Mouse (Mus musculus) heart, embryonic 16.5 days (tissue): ENCODE data around the gene Fbxo10. TPM values are rescaled to one million over a fixed set of nuclear protein-coding genes. Genes with fewer than 3 reads are reported as not detected.

ENCODE experiments used
- ATAC-seq: fragments of 200-750 bp; cut with Nextera tagmentation; replicated peaks from 2 replicates; pipeline ENCODE4 v1.8.0; 2017; ENCODE audit warnings: moderate number of reproducible peaks; ENCODE audit not compliant: insufficient read depth, low FRiP score; ENCODE audit errors: extremely low read depth
- H3K27ac ChIP-seq: fragments of 300-500 bp; sonication (generic); 2 replicates; pipeline ENCODE4 v1.5.1; 2014; ENCODE audit warnings: mild to moderate bottlenecking, low read length, control low read depth, moderate library complexity
- H3K27me3 ChIP-seq: fragments of 300-500 bp; sonication (generic); 2 replicates; pipeline ENCODE4 v1.6.1; 2014; ENCODE audit warnings: low read length, mixed read lengths; ENCODE audit not compliant: control insufficient read depth, insufficient read depth
- H3K36me3 ChIP-seq: fragments of 300-500 bp; sonication (generic); 2 replicates; pipeline ENCODE4 v1.6.1; 2014; ENCODE audit not compliant: control insufficient read depth, insufficient read depth
- H3K4me1 ChIP-seq: fragments of 300-500 bp; sonication (generic); 2 replicates; pipeline ENCODE4 v1.6.1; 2014; ENCODE audit warnings: low read length, mixed read lengths; ENCODE audit not compliant: control insufficient read depth, insufficient read depth
- H3K4me2 ChIP-seq: fragments of 300-500 bp; sonication (generic); 2 replicates; pipeline ENCODE4 v1.6.1; 2014; ENCODE audit warnings: low read depth, mild to moderate bottlenecking, control low read depth, low read length
- H3K4me3 ChIP-seq: fragments of 300-500 bp; sonication (generic); 2 replicates; pipeline ENCODE4 v1.5.1; 2014; ENCODE audit warnings: mild to moderate bottlenecking, control low read depth, low read length
- H3K9ac ChIP-seq: fragments of 300-500 bp; sonication (generic); 2 replicates; pipeline ENCODE4 v1.6.1; 2014; ENCODE audit warnings: low read length, control low read depth
- H3K9me3 ChIP-seq: fragments of 300-500 bp; sonication (generic); replicated peaks from 2 replicates; pipeline ENCODE4 v1.6.1; 2016; ENCODE audit warnings: low read length; ENCODE audit not compliant: control insufficient read depth
- WGBS: fragments of 180-500 bp; shearing (Covaris S2); extraction: QIAGEN DNeasy Blood & Tissue Kit; methylation state at CpG from one replicate; pipeline ENCODE4 v1.1.7; 2014; 5-methylcytosine and 5-hydroxymethylcytosine counted together
- polyA plus RNA-seq: library from polyadenylated mRNA; unstranded; fragments of >200 nt; fragmentation: Nextera tagmentation; extraction: Ambion mirVana; gene quantifications from 2 replicates; pipeline ENCODE4 v1.2.1, GENCODE M21; 2015

Fbxo10 gene
- polyA plus RNA-seq, 1 experiment from 2014 or later: 22.5 TPM

DNA sequence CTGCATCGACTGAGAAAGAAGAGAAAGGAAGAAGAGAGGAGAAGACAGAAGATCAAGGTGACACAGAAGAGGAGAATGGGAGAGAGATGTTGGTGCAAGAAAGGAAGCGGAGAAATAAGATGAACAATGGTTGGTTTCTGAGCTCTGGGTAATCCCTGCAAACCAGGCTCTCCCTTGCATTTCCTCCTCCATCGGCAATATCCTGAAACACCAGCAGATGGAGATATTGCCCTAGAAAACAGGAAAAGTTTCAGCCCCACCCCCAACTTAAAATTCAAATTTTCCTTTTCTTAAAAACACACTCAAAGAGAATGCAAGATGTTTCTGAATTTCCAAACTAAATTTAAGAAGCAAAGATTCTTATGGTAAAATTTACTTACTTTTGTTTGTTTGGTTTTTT is 68.8 kb downstream of the Fbxo10 start:
- H3K9ac ChIP-seq: no peak overlapping the region
- peaks cover 22% of the 10 kb centered on the region for H3K4me1 ChIP-seq
- H3K27me3 ChIP-seq: no peaks in the 10 kb centered on the region
- no peaks in the 10 kb centered on the region for H3K36me3 ChIP-seq
- H3K9me3 ChIP-seq: no peaks in the 10 kb centered on the region
- 14% methylated on average over 3 of the region's 3 CpGs for WGBS
- no peak for ATAC-seq
- no peak overlapping the region for H3K4me2 ChIP-seq
- no peak overlapping the region for H3K27ac ChIP-seq
- no peak overlapping the region for H3K4me3 ChIP-seq

- Histone ChIP-seq H3K27me3 (no peaks in the 10 kb centered on the region), H3K4me2 (peak overlapping the region; percentile 81), H3K36me3 (no peaks in the 10 kb centered on the region), H3K9ac (peak overlapping the region; percentile 86), H3K4me1 (peaks cover 22% of the 10 kb centered on the region), H3K9me3 (no peaks in the 10 kb centered on the region), H3K27ac (peak overlapping the region; percentile 88), H3K4me3 (peak overlapping the region; percentile 77)
- no peak for ATAC-seq
- 3% methylated on average over 2 of the region's 2 CpGs for WGBS
Observed at GRCm38 (mm10) chr4:45013537-45013936, 70.9 kb downstream of the Fbxo10 start.

GRCm38 (mm10) chr4:45013031-45013431 is 71.4 kb downstream of the Fbxo10 start:
- ATAC-seq: no peak
- Histone ChIP-seq H3K4me2 (peak overlapping the region; percentile 81), H3K9me3 (no peaks in the 10 kb centered on the region), H3K4me1 (peaks cover 22% of the 10 kb centered on the region), H3K27me3 (no peaks in the 10 kb centered on the region), H3K4me3 (peak overlapping the region; percentile 77), H3K27ac (peak overlapping the region; percentile 88), H3K9ac (peak overlapping the region; percentile 86), H3K36me3 (no peaks in the 10 kb centered on the region)
- WGBS: under 1% methylated on average over 13 of the region's 13 CpGs

GRCm38 (mm10) chr4:45012105-45012975 is 72.1 kb downstream of the Fbxo10 start, which contains the start of gene Zbtb5:
Gene Zbtb5, minus strand, starts transcription at chr4:45012412.
- H3K27ac ChIP-seq: peak within 1 kb of the TSS; percentile 97
- no peaks in the 10 kb centered on the region for H3K27me3 ChIP-seq
- peak within 1 kb of the TSS; percentile 79 for H3K4me3 ChIP-seq
- under 1% methylated on average over 60 of the region's 63 CpGs for WGBS
- H3K9me3 ChIP-seq: no peaks in the 10 kb centered on the region
- H3K36me3 ChIP-seq: no peaks in the 10 kb centered on the region
- peak within 1 kb of the TSS; percentile 87 for H3K4me2 ChIP-seq
- peak; percentile 99 for ATAC-seq
- peak within 1 kb of the TSS; percentile 88 for H3K9ac ChIP-seq
- H3K4me1 ChIP-seq: peaks cover 22% of the 10 kb centered on the region

GRCm38 (mm10) chr4:45011581-45012104 is 72.8 kb downstream of the Fbxo10 start:
- under 1% methylated on average over 31 of the region's 31 CpGs for WGBS
- Histone ChIP-seq H3K27ac (peak overlapping the region; percentile 97), H3K9ac (peak overlapping the region; percentile 88), H3K9me3 (no peaks in the 10 kb centered on the region), H3K27me3 (no peaks in the 10 kb centered on the region), H3K4me3 (peak overlapping the region; percentile 79), H3K36me3 (no peaks in the 10 kb centered on the region), H3K4me2 (peak overlapping the region; percentile 87), H3K4me1 (peaks cover 22% of the 10 kb centered on the region)
- ATAC-seq: peak; percentile 42

DNA sequence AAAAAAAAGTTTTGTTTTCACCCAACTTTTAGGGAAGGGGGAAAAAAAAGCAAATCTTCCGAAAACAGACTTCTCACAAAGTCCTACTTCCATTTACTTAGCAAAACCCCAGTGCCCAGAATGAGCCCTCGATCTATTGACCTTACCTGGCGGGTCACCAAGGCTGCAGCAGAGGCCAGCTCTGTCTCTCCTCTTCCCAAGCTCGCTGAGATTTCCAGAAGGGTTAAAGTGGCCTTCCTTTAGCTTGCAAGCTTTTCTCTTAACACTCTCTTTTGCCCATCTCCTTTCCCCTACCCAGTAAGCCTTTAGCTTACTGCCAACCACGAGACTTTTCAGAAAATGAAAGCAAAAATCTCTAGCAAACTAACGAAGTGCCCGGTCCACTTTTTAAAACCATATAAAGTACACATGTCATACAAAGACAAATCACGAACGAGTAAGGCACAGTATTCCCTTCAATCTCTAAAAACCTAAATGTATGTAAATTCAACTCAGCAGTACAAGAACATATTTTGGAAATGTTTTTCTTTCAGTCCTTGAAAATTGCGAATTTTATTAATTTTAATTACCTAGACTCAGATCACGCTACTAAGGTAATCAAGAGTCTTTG is 73.5 kb downstream of the Fbxo10 start:
- Histone ChIP-seq H3K4me3 (peak overlapping the region; percentile 79), H3K4me2 (peak overlapping the region; percentile 87), H3K9ac (peak overlapping the region; percentile 88), H3K36me3 (no peaks in the 10 kb centered on the region), H3K9me3 (no peaks in the 10 kb centered on the region), H3K27me3 (no peaks in the 10 kb centered on the region), H3K27ac (peak overlapping the region; percentile 97), H3K4me1 (peaks cover 22% of the 10 kb centered on the region)
- ATAC-seq: no peak
- 14% methylated on average over 11 of the region's 11 CpGs for WGBS

DNA sequence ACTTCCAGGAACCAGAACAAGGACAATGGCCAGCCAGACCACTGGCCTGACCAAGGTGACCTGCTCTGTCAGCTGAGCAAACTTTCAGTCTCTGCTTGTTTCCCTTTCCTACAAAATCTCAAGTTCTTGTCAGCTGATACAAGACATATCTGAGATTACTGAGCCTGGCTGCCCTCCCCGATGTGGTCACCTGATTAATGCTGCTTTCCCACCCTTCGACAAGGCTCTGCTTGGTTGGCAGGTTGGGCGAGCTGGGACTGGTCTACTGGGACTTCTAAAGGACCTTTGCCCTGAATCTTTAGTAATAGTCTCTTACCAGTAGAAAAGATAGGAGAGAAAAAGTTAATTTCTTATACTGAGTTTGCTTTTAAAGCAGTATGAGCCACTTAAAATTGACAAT is 79.0 kb downstream of the Fbxo10 start:
- Histone ChIP-seq H3K4me3 (no peak overlapping the region), H3K9me3 (no peaks in the 10 kb centered on the region), H3K9ac (no peak overlapping the region), H3K27ac (no peak overlapping the region), H3K36me3 (peaks cover 3% of the 10 kb centered on the region; the same call in 1 of the 2 replicates), H3K27me3 (no peaks in the 10 kb centered on the region), H3K4me1 (peaks cover 11% of the 10 kb centered on the region), H3K4me2 (no peak overlapping the region)
- no peak for ATAC-seq
- WGBS: 54% methylated on average over 3 of the region's 3 CpGs

- no peak for ATAC-seq
- H3K9me3 ChIP-seq: no peaks in the 10 kb centered on the region
- H3K27ac ChIP-seq: no peak overlapping the region
- WGBS: 86% methylated on average over 6 of the region's 6 CpGs
- no peaks in the 10 kb centered on the region for H3K27me3 ChIP-seq
- no peak overlapping the region for H3K4me3 ChIP-seq
- no peaks in the 10 kb centered on the region for H3K4me1 ChIP-seq
- H3K4me2 ChIP-seq: no peak overlapping the region
- no peak overlapping the region for H3K9ac ChIP-seq
- peaks cover 5% of the 10 kb centered on the region for H3K36me3 ChIP-seq
Observed at GRCm38 (mm10) chr4:45000001-45000400, 84.4 kb downstream of the Fbxo10 start.

DNA sequence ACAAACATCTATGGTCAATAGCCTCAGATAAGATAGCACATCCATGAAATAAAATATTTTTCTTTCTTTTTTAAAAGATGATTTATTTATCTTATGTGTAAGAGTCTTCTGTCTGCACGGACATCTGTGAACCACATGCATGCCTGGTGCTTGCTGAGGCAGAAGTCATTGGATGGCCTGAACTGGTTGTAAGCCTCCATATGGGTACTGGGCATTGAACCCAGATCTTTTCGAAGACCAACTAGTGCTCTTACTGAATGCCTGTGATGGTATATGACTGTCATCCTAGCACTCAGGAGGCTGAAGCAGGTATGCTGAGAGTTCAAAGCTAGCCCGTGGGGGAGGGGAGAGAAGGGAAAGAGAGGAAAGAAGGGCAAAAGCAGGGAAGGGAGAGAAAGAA is 86.3 kb downstream of the Fbxo10 start:
- Histone ChIP-seq H3K27ac (no peak overlapping the region), H3K4me1 (no peaks in the 10 kb centered on the region), H3K9ac (no peak overlapping the region), H3K4me3 (no peak overlapping the region), H3K36me3 (peaks cover 15% of the 10 kb centered on the region), H3K27me3 (no peaks in the 10 kb centered on the region), H3K9me3 (no peaks in the 10 kb centered on the region), H3K4me2 (no peak overlapping the region)
- WGBS: 72% methylated on average over 3 of the region's 3 CpGs
- ATAC-seq: no peak
